Mouse (Mus musculus) yolk sac, embryonic 10.5 days (tissue): ENCODE measurements around the gene Ecm1.

ENCODE experiments used
- DNase-seq: peaks from one replicate; pipeline ENCODE4 v3.0.0-alpha.2; 2017; ENCODE audit warnings: low spot score

Gene Ecm1

DNA sequence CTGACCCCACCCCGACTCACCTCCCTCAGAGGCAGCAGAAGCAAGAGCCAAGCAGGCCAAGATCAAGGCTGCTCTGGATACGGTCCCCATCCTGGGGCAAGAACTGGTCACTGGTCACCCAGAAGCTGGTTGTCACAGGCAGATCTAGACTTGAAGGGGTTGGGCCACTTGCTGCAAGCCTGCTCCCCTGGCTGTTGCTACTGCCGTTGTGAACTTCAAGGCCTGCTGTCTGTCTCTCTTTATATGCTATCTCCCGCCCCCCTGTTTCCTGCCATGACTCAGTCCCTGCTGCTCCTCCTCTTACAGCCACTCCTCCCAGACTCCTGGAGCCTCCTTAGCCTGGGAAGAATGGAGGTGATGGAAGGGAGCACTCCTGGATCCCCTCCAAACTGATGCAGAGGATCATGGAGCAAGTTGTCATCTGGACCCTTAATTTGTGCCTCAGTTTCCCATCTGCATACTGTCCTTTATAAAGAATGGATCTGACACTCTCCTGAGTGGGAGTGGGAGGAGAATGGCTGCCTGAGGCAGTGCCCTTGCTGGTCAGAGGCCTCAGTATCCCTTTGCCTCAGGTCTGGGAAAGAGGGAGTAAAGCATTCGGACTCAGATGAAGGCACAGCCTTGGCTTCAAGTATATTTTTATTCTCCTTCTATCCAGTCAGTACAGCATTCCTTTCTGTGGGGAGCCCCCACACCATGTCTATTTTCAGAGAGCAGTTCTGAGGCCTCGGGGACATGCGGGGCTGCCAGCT lies at the start of gene Ecm1:
TSS of gene Ecm1 (minus strand) at position 217 of the 752 bp plus-strand sequence.
- peak; percentile 52 for DNase-seq

DNA sequence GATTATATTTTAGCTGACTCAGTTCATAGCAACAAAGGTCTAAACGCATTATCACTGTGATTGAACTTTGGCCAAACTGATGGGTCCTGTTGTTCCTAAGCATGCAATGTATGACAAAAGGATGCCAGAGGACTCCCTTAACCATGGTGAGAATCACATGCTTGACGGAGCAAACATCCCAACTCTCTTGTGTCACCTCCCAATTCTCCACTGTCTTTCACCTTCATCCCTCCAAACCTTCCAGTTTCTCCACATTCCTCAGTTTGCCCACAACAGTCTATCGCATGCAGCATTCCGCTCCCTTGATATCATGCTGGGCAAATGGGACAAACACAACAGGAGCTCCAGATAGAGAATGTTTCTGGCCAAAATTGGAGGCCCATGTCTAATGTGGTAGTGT lies 46.1 kb upstream of the Ecm1 start:
- DNase-seq, result no peak

DNA sequence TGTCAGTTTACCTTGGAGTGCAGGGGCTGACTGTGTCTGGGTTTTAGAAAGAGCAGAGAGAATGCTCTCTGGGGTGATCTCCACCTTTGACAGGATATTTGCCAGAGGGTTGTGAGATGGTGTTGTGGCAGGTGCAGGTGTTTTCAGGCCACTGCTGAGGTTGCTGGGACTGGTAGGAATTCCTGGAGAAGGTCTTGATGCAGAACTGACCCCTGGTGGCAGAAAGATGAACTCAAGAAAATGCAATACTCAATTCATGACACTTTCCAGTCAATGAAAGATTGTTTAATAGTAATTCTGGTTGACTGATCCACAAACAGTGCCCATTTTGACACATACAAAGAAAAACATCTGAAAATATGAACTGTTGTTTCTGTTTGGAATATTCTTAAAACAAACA lies 32.6 kb upstream of the Ecm1 start:
- DNase-seq, result no peak

DNA sequence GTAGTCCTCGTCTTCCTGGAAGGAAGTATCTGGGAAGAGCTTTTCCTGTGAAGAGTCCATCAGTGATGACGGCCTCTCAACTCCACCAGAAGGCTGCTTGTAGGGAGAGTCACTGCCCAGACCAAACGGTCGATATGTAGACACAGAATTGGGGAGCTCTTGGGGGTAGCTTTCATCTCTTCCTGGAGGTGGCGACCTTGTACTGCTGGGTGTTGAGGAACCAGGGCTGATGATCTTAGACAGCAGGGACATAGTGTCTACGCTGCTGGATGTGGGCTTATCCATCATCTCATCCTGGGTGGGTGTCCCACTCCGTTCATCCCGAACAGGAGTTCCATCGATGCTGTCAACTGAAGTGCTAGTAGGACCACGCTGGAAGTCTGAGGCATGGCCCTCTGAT lies 26.2 kb upstream of the Ecm1 start:
- DNase-seq, result no peak

GRCm38 (mm10) chr3:95763811-95764210 lies 24.4 kb upstream of the Ecm1 start:
- DNase-seq, result no peak

DNA sequence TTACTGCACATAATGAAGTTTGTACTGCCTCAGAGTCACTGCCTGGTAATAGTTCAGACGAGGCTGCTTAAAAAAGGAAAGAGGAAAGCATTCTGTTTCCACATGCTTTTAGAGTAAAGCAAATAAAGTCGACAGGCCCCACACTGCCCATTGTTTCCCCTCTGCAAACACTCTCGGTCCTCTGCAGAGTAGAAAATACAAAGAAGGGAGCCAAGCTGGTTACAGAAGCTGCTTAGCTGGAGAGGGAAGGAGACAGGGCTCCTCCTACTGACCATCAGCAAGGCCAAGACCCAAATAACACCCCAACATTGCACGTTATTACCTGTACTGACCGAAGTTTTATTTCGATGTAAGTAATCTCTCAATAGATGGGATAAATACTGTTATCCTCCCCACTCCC lies 23.6 kb upstream of the Ecm1 start:
- no peak for DNase-seq

GRCm38 (mm10) chr3:95761771-95762170 lies 22.4 kb upstream of the Ecm1 start:
- no peak for DNase-seq

DNA sequence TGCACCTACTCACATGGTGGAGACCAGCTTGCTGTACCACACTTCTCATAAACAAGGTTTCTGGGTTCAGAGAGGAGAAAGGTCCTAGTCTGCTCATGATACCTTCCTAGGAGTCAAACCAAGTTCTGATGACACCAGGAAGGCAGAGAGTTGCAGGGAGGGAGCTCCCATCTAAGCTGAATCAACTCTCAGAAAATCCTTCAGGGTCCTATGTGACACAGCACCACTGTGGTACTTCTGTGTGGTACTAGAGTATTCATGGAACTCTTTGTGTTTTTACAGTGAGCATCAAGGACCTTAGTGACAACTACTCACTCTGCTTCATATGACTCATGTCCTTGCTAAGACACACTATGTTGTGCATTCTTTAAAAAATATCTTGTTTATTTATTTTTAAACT lies 21.3 kb upstream of the Ecm1 start:
- DNase-seq, result no peak

DNA sequence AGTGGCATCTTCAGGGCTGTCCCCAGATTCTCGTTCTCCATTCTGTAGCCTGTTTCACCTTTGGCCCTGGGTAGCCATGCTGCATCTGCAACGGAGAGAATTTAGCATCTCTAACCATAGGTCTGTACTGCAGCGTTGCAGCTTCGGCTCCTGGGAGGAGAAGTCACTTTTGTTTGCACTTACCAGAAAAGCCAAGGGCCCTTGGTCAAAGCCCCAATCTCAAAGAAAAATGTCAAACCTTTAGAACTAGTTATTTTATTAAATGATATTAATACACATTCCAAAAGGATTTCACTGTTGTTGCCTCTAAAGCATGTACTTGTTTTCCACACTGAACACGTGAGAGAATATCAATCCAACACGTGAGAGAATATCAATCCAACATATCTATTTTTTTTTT lies 20.7 kb upstream of the Ecm1 start, which contains the start of gene Tars2:
TSS of gene Tars2 (minus strand) at position 101 of the 400 bp plus-strand sequence.
- no peak for DNase-seq

GRCm38 (mm10) chr3:95758467-95759218 lies 19.3 kb upstream of the Ecm1 start:
- DNase-seq, result no peak

GRCm38 (mm10) chr3:95756808-95757207 lies 17.4 kb upstream of the Ecm1 start:
- no peak for DNase-seq

DNA sequence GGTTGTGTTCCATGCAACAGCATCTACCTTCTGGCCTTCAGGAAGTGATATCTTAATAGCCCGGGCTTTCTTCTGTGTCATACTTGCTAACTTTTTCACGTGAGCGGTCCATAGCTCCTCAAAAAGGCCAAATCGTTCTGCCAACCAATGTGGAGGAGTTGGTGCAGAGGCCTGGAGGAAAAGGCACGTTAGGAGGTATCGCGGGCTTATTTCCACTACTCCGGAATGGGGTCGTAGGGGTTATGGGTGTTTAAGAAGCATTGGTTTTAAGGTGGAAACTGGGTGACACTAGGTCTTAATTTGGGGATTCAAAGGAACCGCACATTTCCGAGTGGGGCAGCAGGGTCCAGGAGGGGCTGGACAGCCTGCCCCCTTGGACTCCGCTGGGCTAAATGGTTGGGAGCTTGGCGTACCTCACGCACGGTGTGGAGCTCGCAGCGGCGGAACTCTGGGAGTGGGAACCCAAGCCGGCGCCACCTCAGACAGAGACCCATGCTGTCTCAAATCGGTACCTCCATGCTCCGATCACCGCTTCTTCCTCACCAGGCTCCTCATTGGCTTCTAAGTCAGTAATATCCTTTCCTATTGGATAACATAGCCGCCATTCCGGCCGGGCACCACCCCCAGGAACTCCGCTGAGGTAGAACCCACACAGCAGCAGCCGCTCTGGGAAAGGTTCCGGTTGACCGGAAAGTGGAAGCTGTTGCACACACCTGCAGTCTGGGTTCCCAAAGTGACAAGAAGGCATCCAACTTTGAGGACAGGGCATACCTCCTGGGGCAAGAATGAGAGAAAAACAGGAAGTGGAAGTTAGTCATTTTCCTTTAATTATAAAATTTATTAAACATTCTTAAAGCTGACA lies 15.2 kb upstream of the Ecm1 start:
- peak; percentile 93 for DNase-seq

GRCm38 (mm10) chr3:95752935-95753334 lies 13.6 kb upstream of the Ecm1 start:
- no peak for DNase-seq

DNA sequence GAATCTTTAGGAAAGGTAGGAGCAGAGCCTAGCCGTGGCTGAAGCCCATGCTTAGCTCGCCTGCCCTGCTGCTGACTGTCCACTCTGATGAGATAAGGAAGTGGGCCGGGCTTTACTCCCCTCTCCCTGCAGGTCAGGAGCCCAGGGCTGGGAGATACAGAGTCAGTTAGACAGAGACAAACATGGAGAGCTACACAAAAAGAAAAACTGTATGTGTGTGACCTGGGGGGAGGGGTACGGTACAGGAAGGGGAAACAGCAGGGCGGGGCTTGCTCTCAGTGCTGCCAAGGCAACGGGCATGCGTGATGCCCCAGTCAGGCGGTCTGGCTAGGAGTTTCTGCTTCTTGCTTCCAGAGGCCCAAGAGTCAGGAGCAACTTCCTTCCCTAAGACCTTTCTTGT lies 1.0 kb upstream of the Ecm1 start:
- DNase-seq, result peak; percentile 71

GRCm38 (mm10) chr3:95735071-95735670 lies 4.2 kb downstream of the Ecm1 start:
- DNase-seq, result no peak

DNA sequence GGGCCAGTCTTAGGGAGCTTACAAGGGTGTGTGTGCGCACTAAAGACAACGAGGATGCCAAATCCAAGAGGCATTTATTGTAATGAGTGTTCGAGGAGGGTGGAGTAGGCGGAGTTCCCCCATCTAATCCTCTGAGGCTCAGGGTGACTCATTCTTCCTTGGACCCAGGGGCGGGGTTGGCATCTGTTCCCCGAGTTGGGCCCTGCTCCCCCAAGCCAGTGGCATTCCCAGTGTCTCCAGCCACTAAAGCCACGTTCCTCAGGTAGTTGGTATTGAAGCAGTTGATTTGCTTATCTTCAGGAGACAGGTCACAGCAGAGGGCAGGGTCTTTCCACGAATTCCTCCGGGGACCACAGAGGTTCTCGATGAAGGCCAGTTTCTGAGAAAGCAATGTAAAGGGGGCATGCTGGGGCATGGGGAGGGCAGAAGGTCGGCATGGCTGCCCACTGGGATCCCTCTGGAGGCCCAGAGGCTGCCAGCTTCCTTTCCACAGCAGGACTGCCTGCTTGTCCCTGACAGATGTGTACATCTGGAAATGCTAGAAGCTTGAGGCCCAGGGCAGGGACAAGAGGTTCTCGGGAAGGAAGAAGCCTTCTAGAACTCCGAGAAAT lies 5.2 kb downstream of the Ecm1 start:
- no peak for DNase-seq

GRCm38 (mm10) chr3:95732744-95733521 lies 6.4 kb downstream of the Ecm1 start:
- DNase-seq, result no peak

DNA sequence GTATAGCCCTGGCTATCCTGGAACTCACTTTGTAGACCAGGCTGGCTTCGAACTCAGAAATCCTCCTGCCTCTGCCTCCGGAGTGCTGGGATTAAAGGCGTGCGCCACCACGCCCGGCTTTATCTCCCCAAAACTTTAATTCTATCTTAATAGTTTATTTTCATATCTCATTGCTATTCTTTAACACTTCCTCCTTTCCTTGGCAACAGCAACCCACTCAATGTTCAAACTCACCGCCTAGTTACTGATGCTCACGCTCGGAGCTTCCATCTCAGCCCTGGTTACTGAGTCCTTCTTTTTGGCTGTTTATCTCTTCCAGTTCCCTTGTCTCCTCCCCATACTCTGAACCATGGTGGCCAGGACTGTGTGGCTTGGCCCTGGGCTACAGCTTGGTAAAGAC lies 7.1 kb downstream of the Ecm1 start:
- no peak for DNase-seq

DNA sequence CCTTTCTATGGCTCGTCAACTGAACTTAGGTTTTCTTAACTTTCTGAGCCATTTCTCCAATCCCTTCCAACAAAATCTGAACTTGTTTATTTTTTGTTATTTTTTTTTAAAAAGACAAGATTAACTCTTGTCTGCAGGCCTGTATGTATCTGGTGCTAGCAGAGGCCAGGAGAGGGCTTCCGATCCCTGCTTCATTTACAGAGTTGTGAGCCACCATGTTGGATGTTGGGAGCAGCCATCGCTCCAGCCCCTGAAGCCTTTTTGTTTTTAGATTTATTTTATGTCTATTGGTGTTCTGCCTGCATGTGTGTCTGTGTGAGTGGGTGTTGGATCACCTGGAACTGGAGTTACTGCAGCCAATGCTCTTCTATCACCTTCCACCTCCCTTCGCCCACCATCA lies 7.6 kb downstream of the Ecm1 start:
- DNase-seq, result no peak

GRCm38 (mm10) chr3:95730431-95730830 lies 8.9 kb downstream of the Ecm1 start:
- no peak for DNase-seq

- DNase-seq, result no peak
Observed at GRCm38 (mm10) chr3:95728906-95729305, 10.5 kb downstream of the Ecm1 start.
